ENCODE assay signal across 12 mouse cellular contexts in the genomic region with DNA sequence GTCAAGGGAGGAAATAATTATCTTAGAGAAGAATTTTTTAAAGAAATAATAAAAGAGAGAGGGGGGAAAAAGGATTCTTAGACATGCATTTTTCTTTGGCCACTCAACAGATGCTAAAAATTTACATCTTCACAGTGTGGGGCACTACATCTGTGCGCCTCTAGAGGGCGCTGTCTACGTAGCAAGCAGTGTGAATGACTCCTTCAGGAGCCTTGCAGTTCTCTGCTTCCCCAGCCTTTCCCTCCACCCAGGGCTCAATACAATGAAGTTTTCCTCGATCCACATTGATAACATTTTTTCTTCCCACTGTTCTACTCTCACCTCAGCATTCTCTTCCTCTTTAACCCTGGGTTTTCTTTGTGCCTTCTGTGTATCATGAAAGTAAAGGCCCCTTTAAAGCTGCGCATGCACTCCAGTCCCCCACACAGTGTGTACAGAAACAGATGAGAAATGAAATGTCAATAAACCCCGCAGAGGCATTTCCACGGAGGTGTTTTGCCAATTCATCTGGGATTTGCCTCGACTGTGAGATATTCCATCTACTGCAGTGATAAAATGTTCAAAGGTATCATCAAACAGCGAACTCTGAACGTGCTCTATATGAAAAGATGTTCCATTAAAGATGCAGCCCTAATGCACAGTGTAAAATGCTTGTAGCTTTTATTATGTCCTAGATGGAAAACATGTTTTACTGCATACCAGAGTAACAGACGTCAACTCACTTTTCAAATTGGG.
A peak's percentile ranks its signal among the peaks of the same experiment; 100 is the strongest.
DNase-seq lines count a peak whose midpoint lies in the region; ATAC-seq and TF ChIP-seq lines count a peak whose summit lies in the region.
"Had no signal": no experiment of that assay in that cellular context is flagged by ENCODE, and none has a peak within 500 bp of the region (broad histone marks: within the 10 kb centered on the region; RNA-seq: fewer than 3 reads in every experiment).

No protein-coding gene starts in this region.

- no peak for TF ChIP-seq EP300 in stomach, postnatal 0 days (optimal IDR thresholded peaks at IDR 0.05)

- DNase-seq in kidney, postnatal 0 days (ENCODE audit: low spot score) = peak; percentile 18
- DNase-seq in right cerebral cortex, postnatal 14 days = peak; percentile 13
- no peak for DNase-seq in right cerebral cortex, adult 18-20 months
- DNase-seq in embryo, embryonic 11 days = peak; percentile 48
- no peak for DNase-seq in stomach, postnatal 0 days (ENCODE audit: low spot score)
- no peak for DNase-seq in cerebellum, adult 8-10 months
- DNase-seq: heart, adult 18-20 months; kidney, adult 11 months; liver, embryonic 13.5 days had no signal

- 52% methylated on average over 11 of the region's 11 CpGs for WGBS in kidney, postnatal 0 days
- 57% methylated on average over 11 of the region's 11 CpGs for WGBS in kidney, embryonic 16.5 days
- WGBS in stomach, postnatal 0 days = 38% methylated on average over 11 of the region's 11 CpGs
- WGBS in heart, embryonic 12.5 days = 53% methylated on average over 11 of the region's 11 CpGs

- TF ChIP-seq CTCF in kidney, postnatal 0 days (IDR thresholded peaks at IDR 0.05; ENCODE audit: low read depth) = peak; percentile 55
- peak; percentile 67 for TF ChIP-seq CTCF in stomach, postnatal 0 days (IDR thresholded peaks at IDR 0.05; ENCODE audit: low read depth)

- H3K9ac ChIP-seq in kidney, postnatal 0 days (ENCODE audit: low read depth, low read length) = no peak overlapping the region
- H3K9ac ChIP-seq in kidney, embryonic 16.5 days (replicated peaks; ENCODE audit: low read length) = no peak overlapping the region
- H3K9ac ChIP-seq in stomach, postnatal 0 days (ENCODE audit: low read length) = no peak overlapping the region
- H3K9ac ChIP-seq in heart, embryonic 12.5 days = no peak overlapping the region
- H3K9ac ChIP-seq: liver, embryonic 13.5 days had no signal

- no peak for ATAC-seq in kidney, postnatal 0 days (replicated peaks; ENCODE audit: low FRiP score, low read depth)
- no peak for ATAC-seq in kidney, embryonic 16.5 days (ENCODE audit: low FRiP score, low TSS enrichment)
- no peak for ATAC-seq in stomach, postnatal 0 days (ENCODE audit: low FRiP score, low TSS enrichment)
- no peak for ATAC-seq in heart, embryonic 12.5 days (ENCODE audit: insufficient number of reproducible peaks, low FRiP score)

- no peaks in the 10 kb centered on the region for H3K27me3 ChIP-seq in kidney, postnatal 0 days (ENCODE audit: insufficient read depth, low read length)
- no peaks in the 10 kb centered on the region for H3K27me3 ChIP-seq in kidney, embryonic 16.5 days (ENCODE audit: insufficient read depth, low read length)
- no peaks in the 10 kb centered on the region for H3K27me3 ChIP-seq in stomach, postnatal 0 days (ENCODE audit: control insufficient read depth, insufficient read depth, low read length)
- no peaks in the 10 kb centered on the region for H3K27me3 ChIP-seq in heart, embryonic 12.5 days (replicated peaks)
- H3K27me3 ChIP-seq: liver, embryonic 13.5 days had no signal

- no peak overlapping the region for H3K27ac ChIP-seq in kidney, postnatal 0 days
- H3K27ac ChIP-seq in kidney, embryonic 16.5 days (ENCODE audit: low read length) = no peak overlapping the region
- no peak overlapping the region for H3K27ac ChIP-seq in stomach, postnatal 0 days (replicated peaks)
- no peak overlapping the region for H3K27ac ChIP-seq in heart, embryonic 12.5 days (ENCODE audit: poor library complexity, severe bottlenecking)
- H3K27ac ChIP-seq: liver, embryonic 13.5 days had no signal

- no peak overlapping the region for H3K4me2 ChIP-seq in kidney, postnatal 0 days (ENCODE audit: low read length)
- no peak overlapping the region for H3K4me2 ChIP-seq in kidney, embryonic 16.5 days (replicated peaks; ENCODE audit: low read depth, low read length)
- H3K4me2 ChIP-seq in stomach, postnatal 0 days (replicated peaks; ENCODE audit: low read depth) = no peak overlapping the region
- H3K4me2 ChIP-seq in heart, embryonic 12.5 days = no peak overlapping the region
- H3K4me2 ChIP-seq: liver, embryonic 13.5 days had no signal

- H3K4me1 ChIP-seq in kidney, postnatal 0 days (replicated peaks; ENCODE audit: insufficient read depth, low read length) = no peaks in the 10 kb centered on the region
- H3K4me1 ChIP-seq in kidney, embryonic 16.5 days (ENCODE audit: insufficient read depth, low read length) = no peaks in the 10 kb centered on the region
- no peaks in the 10 kb centered on the region for H3K4me1 ChIP-seq in stomach, postnatal 0 days (replicated peaks; ENCODE audit: control insufficient read depth, insufficient read depth)
- no peaks in the 10 kb centered on the region for H3K4me1 ChIP-seq in heart, embryonic 12.5 days (replicated peaks)
- H3K4me1 ChIP-seq: liver, embryonic 13.5 days had no signal

- no peaks in the 10 kb centered on the region for H3K9me3 ChIP-seq in kidney, postnatal 0 days (replicated peaks; ENCODE audit: low read length)
- no peaks in the 10 kb centered on the region for H3K9me3 ChIP-seq in kidney, embryonic 16.5 days (ENCODE audit: low read length)
- no peaks in the 10 kb centered on the region for H3K9me3 ChIP-seq in stomach, postnatal 0 days (ENCODE audit: control insufficient read depth, low read length)
- H3K9me3 ChIP-seq in heart, embryonic 12.5 days (replicated peaks) = no peaks in the 10 kb centered on the region
- H3K9me3 ChIP-seq: liver, embryonic 13.5 days had no signal

- no peaks in the 10 kb centered on the region for H3K36me3 ChIP-seq in kidney, postnatal 0 days (ENCODE audit: insufficient read depth, low read length)
- no peaks in the 10 kb centered on the region for H3K36me3 ChIP-seq in kidney, embryonic 16.5 days (ENCODE audit: insufficient read depth, low read length)
- H3K36me3 ChIP-seq in stomach, postnatal 0 days (ENCODE audit: control insufficient read depth, insufficient read depth, low read length) = no peaks in the 10 kb centered on the region
- H3K36me3 ChIP-seq in heart, embryonic 12.5 days = no peaks in the 10 kb centered on the region
- H3K36me3 ChIP-seq: liver, embryonic 13.5 days had no signal

- no peak overlapping the region for H3K4me3 ChIP-seq in kidney, postnatal 0 days (replicated peaks; ENCODE audit: low read depth, low read length)
- H3K4me3 ChIP-seq in kidney, embryonic 16.5 days (ENCODE audit: low read length) = no peak overlapping the region
- H3K4me3 ChIP-seq in stomach, postnatal 0 days (ENCODE audit: low read depth, low read length) = no peak overlapping the region
- no peak overlapping the region for H3K4me3 ChIP-seq in heart, embryonic 12.5 days
- H3K4me3 ChIP-seq: liver, embryonic 13.5 days; myocyte had no signal

Comparison
In these comparisons a context has a peak if more than half of its experiments do, and no peak if none do; other contexts are left out.
1. DNase-seq: peak in kidney, postnatal 0 days (single experiment), right cerebral cortex, postnatal 14 days (single experiment) and embryo, embryonic 11 days (single experiment); none in right cerebral cortex, adult 18-20 months (single experiment), stomach, postnatal 0 days (single experiment) and cerebellum, adult 8-10 months (single experiment).